Mouse (Mus musculus): ENCODE measurements around the gene Plcl2. TPM values are rescaled to one million over a fixed set of nuclear protein-coding genes. Genes with fewer than 3 reads are reported as not detected.

Plcl2 gene
- 1.5 and 2.7 TPM in 2 replicates for total RNA-seq (2012; rRNA removed)

DNA sequence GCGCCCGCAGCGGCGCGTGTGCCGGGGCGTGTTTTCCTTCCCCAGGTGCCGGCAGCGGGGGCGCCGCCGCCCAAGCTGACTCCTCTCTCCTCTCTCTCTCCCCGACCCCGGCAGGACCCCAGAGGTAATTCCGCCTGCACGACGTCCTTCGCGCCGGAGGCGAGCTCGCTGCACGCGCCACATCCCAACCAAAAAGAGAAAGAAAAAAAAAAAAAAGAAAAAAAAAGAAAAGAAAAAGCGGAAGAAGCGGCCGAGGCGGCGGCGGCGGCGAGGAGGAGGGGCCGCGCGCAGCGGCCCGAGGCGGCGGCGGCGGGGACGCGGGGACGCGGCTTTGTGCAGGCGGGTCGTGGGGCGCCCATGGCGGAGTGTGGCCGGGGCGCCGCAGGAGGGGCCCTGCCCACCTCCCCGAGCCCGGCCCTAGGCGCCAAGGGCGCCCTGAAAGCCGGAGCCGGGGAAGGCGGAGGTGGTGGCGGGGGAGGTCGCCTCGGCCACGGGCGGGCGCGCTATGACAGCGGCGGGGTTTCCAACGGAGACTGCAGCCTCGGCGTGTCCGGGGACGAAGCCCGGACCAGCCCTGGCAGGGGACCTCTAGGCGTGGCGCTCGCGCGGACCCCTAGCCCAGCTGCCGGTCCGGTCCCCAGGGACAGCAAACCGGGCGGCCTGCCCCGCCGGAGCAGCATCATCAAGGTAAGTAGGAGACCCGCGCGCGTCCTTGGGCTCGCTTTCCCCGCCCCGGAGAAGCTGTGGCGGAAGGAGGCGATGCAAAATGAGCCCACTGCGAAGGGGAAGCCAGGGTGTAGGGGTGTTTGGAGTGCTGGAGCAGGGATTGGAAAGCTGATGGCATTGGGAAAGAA is at the start of gene Plcl2:
Plcl2 (plus strand) TSS at position 153 of the 854 bp plus-strand sequence.
- no peaks in the 10 kb centered on the region for H3K9me3 ChIP-seq (ENCODE audit: control insufficient read depth, insufficient read depth, low read depth, low read length)
- no peaks in the 10 kb centered on the region for H3K36me3 ChIP-seq (ENCODE audit: control insufficient read depth, insufficient read depth, low read length, poor library complexity, severe bottlenecking)
- H3K9ac ChIP-seq (ENCODE audit: insufficient read depth, low read depth, low read length, poor library complexity, severe bottlenecking), result peak within 1 kb of the TSS; percentile 62
- no peak for DNase-seq (ENCODE audit: low read depth, low spot score)
- H3K4me1 ChIP-seq (ENCODE audit: control insufficient read depth in 2 of 2, insufficient read depth in 2 of 2, low read length in 2 of 2, poor library complexity in 1 of 2), result no peaks in the 10 kb centered on the region
- TF ChIP-seq CHD2 (IDR thresholded peaks at IDR 0.05; ENCODE audit: low read depth, low read length), result no peak
- peak; percentile 79 for TF ChIP-seq ZNF384 (IDR thresholded peaks at IDR 0.05; ENCODE audit: low read depth, low read length)
- peak within 1 kb of the TSS; percentile 71 to 75 for H3K4me3 ChIP-seq (ENCODE audit: insufficient read depth in 1 of 2, low read depth in 1 of 2, low read length in 2 of 2, poor library complexity in 1 of 2, severe bottlenecking in 1 of 2)
- H3K27ac ChIP-seq (ENCODE audit: insufficient read depth, low read depth, low read length, poor library complexity, severe bottlenecking), result no peak within 1 kb of the TSS
- in situ Hi-C loops (cut with MboI; ENCODE audit: low sequenced_read_pairs in 2 of 2, unreplicated experiment in 2 of 2), result no loop called here

DNA sequence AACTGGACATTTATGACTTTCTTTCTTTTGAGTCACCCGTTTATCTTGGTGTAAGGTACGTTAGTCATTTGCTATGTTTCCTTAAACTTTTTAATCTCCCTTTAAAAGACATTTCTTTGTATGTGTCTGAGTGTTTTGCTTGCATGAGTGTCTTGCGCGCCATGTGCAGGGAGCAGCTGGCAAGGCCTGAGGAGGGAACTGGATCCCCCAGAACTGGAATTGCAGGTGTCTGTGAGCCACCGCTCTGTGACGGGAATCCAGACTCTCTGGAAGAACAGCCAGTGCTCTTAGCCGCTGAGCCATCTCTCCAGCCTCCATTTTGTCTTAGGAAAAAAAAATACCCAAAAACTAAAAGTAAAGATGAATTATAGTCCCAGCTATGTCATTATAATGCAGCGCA is 48.9 kb upstream of the Plcl2 start:
- TF ChIP-seq ZNF384 (IDR thresholded peaks at IDR 0.05; ENCODE audit: low read depth, low read length) (no peak), HCFC1 (IDR thresholded peaks at IDR 0.05; ENCODE audit: borderline replicate concordance, insufficient read depth, low read length) (no peak), ZC3H11A (IDR thresholded peaks at IDR 0.05; ENCODE audit: borderline replicate concordance, low read depth, low read length) (no peak), CHD2 (IDR thresholded peaks at IDR 0.05; ENCODE audit: low read depth, low read length) (no peak), MAFK (IDR thresholded peaks at IDR 0.05; ENCODE audit: insufficient read depth, low read depth, low read length) (no peak)
- H3K27ac ChIP-seq (ENCODE audit: insufficient read depth, low read depth, low read length, poor library complexity, severe bottlenecking), result no peak overlapping the region
- no peak overlapping the region for H3K9ac ChIP-seq (ENCODE audit: insufficient read depth, low read depth, low read length, poor library complexity, severe bottlenecking)
- in situ Hi-C loops (cut with MboI; ENCODE audit: low sequenced_read_pairs in 2 of 2, unreplicated experiment in 2 of 2), result no loop called here
- no peak overlapping the region for H3K4me3 ChIP-seq (ENCODE audit: insufficient read depth in 1 of 2, low read depth in 1 of 2, low read length in 2 of 2, poor library complexity in 1 of 2, severe bottlenecking in 1 of 2)
- DNase-seq (ENCODE audit: low read depth, low spot score), result no peak
- H3K4me1 ChIP-seq (ENCODE audit: control insufficient read depth in 2 of 2, insufficient read depth in 2 of 2, low read length in 2 of 2, poor library complexity in 1 of 2), result no peaks in the 10 kb centered on the region
- no peaks in the 10 kb centered on the region for H3K9me3 ChIP-seq (ENCODE audit: control insufficient read depth, insufficient read depth, low read depth, low read length)
- no peaks in the 10 kb centered on the region for H3K36me3 ChIP-seq (ENCODE audit: control insufficient read depth, insufficient read depth, low read length, poor library complexity, severe bottlenecking)

DNA sequence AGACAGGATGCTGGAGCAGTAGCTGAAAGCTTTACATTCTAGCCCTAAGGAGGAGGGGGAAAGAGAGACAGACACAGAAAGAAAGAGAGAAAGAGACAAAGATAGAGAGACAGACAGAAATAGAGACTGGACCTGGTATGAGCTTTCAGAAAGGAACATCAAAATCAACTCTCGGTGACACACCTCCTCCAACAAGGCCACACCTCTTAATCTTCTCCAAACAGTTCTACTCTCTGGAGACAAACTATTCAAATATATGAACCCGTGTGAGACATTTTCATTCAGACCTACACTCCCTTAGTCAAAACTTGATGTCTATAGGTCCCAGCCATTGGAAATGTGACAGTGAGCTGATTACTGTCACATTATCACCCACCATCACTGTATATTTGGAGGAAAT is 41.8 kb upstream of the Plcl2 start:
- H3K27ac ChIP-seq (ENCODE audit: insufficient read depth, low read depth, low read length, poor library complexity, severe bottlenecking), result no peak overlapping the region
- H3K4me3 ChIP-seq (ENCODE audit: insufficient read depth in 1 of 2, low read depth in 1 of 2, low read length in 2 of 2, poor library complexity in 1 of 2, severe bottlenecking in 1 of 2), result no peak overlapping the region
- no peak for TF ChIP-seq MAFK (IDR thresholded peaks at IDR 0.05; ENCODE audit: insufficient read depth, low read depth, low read length)
- TF ChIP-seq CHD2 (IDR thresholded peaks at IDR 0.05; ENCODE audit: low read depth, low read length), result no peak
- no peak for TF ChIP-seq HCFC1 (IDR thresholded peaks at IDR 0.05; ENCODE audit: borderline replicate concordance, insufficient read depth, low read length)
- TF ChIP-seq ZNF384 (IDR thresholded peaks at IDR 0.05; ENCODE audit: low read depth, low read length), result no peak
- no peak for TF ChIP-seq ZC3H11A (IDR thresholded peaks at IDR 0.05; ENCODE audit: borderline replicate concordance, low read depth, low read length)
- no peaks in the 10 kb centered on the region for H3K9me3 ChIP-seq (ENCODE audit: control insufficient read depth, insufficient read depth, low read depth, low read length)
- in situ Hi-C loops (cut with MboI; ENCODE audit: low sequenced_read_pairs in 2 of 2, unreplicated experiment in 2 of 2), result no loop called here
- no peaks in the 10 kb centered on the region for H3K36me3 ChIP-seq (ENCODE audit: control insufficient read depth, insufficient read depth, low read length, poor library complexity, severe bottlenecking)
- H3K9ac ChIP-seq (ENCODE audit: insufficient read depth, low read depth, low read length, poor library complexity, severe bottlenecking), result no peak overlapping the region
- no peaks in the 10 kb centered on the region for H3K4me1 ChIP-seq (ENCODE audit: control insufficient read depth in 2 of 2, insufficient read depth in 2 of 2, low read length in 2 of 2, poor library complexity in 1 of 2)
- no peak for DNase-seq (ENCODE audit: low read depth, low spot score)

- H3K4me1 ChIP-seq (ENCODE audit: control insufficient read depth in 2 of 2, insufficient read depth in 2 of 2, low read length in 2 of 2, poor library complexity in 1 of 2), result no peaks in the 10 kb centered on the region
- no peak overlapping the region for H3K4me3 ChIP-seq (ENCODE audit: insufficient read depth in 1 of 2, low read depth in 1 of 2, low read length in 2 of 2, poor library complexity in 1 of 2, severe bottlenecking in 1 of 2)
Measured at GRCm38 (mm10) chr17:50469126-50469525, 40.1 kb upstream of the Plcl2 start.

More at GRCm38 (mm10) chr17:50469126-50469525, 40.1 kb upstream of the Plcl2 start:
- no peak overlapping the region for H3K9ac ChIP-seq (ENCODE audit: insufficient read depth, low read depth, low read length, poor library complexity, severe bottlenecking)
- no peaks in the 10 kb centered on the region for H3K36me3 ChIP-seq (ENCODE audit: control insufficient read depth, insufficient read depth, low read length, poor library complexity, severe bottlenecking)
- in situ Hi-C loops (cut with MboI; ENCODE audit: low sequenced_read_pairs in 2 of 2, unreplicated experiment in 2 of 2), result no loop called here
- no peaks in the 10 kb centered on the region for H3K9me3 ChIP-seq (ENCODE audit: control insufficient read depth, insufficient read depth, low read depth, low read length)
- no peak for DNase-seq (ENCODE audit: low read depth, low spot score)
- H3K27ac ChIP-seq (ENCODE audit: insufficient read depth, low read depth, low read length, poor library complexity, severe bottlenecking), result no peak overlapping the region
- TF ChIP-seq ZNF384 (IDR thresholded peaks at IDR 0.05; ENCODE audit: low read depth, low read length), result no peak
- TF ChIP-seq ZC3H11A (IDR thresholded peaks at IDR 0.05; ENCODE audit: borderline replicate concordance, low read depth, low read length), result no peak
- TF ChIP-seq CHD2 (IDR thresholded peaks at IDR 0.05; ENCODE audit: low read depth, low read length), result no peak
- no peak for TF ChIP-seq MAFK (IDR thresholded peaks at IDR 0.05; ENCODE audit: insufficient read depth, low read depth, low read length)
- TF ChIP-seq HCFC1 (IDR thresholded peaks at IDR 0.05; ENCODE audit: borderline replicate concordance, insufficient read depth, low read length), result no peak

Data from ES-E14 (cell line).